Mouse (Mus musculus) spleen, adult 12 weeks (tissue): ENCODE data around the gene Slc38a4.

Experiments used
- DNase-seq: peaks from one replicate; pipeline ENCODE4 v3.0.0; 2022; ENCODE audit warnings: low spot score

Slc38a4 gene

DNA sequence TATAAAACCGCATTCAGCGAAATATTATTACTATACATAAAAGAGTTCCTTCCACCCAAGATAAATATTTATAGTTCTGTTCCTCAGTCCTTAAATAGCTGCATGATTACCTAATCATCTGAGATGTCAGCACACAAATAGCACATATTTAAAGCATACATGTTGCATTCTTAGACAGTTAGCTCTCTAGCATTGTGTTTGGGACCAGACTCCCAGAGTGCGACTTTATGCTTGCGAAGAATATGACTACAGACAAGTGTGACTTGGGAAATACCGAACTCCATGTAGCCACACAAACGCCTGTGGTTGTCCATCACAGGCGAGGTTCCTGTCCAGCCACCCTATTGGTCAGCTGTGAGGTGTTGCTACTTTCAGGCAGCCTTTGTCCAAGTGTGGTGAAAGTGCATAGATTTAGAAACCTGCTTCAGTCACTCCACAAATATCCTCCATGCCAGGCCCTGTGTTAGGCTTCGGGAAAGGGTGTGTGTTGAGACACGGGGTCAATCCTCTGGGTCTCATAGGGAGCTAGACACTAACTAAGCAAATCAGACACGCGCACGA, 40.6 kb downstream of the Slc38a4 start:
- no peak for DNase-seq

DNA sequence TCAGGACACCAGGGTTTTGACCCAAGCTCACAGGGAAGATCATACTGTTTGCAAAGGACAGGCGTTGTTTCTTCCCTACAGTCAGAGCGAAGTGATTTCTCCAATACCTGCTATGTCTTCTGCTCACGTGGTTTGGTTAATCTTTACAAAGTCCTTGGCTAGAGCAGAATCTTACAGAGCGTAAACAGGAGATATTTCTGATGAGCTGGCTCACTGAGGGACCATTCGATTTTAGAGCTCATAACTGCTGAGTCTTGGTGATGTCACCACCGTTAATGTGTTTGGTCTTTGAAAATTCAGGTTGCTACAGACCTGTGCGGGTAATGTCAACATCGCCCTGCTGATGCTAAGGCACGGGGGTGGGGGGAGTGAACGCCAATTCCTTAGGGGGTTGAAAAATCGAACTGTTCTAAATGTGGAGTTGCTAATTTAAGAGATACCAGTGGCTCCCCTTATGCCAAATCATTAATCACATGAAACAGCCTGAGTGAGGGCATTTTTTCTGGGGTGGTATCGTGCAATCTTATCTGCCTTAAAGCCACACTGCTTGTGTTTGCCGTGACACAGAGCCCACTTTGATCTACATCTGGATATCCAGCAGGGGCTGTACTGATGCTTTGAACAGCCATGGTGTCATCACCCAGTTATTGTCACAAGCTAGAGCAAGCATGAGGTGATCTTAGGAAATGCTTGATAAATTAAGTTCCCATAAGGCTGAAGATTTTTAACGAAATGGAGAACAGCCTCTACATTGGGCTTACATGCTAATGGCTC, 44.0 kb downstream of the Slc38a4 start:
- DNase-seq = no peak

DNA sequence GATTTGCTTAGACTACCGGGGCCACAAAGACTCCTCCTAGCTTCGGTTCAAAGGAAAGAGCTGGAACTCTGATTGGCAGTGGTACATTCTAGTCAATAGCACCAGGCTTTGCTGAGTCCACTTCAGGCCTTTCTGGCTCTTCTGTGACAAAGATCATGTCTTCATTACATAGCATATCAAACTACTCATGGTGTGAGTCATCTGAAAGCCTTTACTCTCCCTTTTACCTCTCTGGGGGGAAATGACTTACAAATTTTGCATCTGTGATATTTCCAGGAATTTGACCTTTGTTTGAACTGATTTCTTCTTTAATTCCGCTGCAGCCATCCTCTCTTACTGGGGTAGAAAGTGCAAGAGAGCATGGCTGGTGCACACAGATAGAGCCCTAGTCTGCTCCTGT, 46.5 kb downstream of the Slc38a4 start:
- no peak for DNase-seq

DNA sequence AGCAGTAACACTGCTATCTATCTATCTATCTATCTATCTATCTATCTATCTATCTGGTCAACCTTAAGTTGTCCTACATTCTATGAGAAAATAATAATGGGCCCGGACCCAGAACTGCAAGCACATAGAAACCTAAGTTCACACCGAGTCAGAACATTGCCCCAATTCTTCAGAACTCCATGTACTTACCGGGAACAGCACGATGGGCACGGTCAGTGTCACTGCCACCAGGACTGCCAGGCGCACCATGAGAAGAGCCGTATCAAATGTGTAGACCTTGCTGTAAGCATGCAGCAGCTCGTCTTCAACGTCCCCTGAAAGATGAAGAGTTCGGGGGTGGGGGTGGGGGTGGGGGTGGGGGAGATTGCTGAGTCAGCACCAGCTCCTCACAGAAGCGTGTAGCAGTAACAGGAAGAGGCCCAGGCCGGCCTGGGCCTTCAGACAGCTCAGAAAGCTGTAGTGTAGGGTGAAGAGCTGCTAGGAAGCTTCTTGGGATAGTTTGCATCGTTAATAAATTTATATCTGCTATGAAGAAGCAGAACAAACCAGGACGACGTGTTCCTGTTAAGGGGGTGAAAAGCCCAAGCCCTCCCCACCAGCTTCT, 50.0 kb downstream of the Slc38a4 start:
- no peak for DNase-seq

DNA sequence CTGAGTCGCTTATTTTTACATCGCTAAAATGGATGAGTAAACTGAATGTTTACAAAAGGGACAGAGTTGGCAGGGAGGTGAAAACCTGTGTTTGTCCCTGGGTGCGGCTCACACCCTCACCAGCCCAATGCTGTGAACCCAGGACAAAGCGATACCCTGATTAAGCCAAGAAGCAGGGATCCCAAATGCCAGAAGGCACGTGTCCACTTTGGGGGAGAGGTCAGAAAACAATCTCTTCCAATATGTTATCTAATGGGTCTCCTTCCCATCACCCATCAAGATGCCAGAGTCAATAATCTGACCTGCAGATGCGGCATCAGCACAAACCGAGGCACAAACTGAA, 51.3 kb downstream of the Slc38a4 start:
- no peak for DNase-seq

DNA sequence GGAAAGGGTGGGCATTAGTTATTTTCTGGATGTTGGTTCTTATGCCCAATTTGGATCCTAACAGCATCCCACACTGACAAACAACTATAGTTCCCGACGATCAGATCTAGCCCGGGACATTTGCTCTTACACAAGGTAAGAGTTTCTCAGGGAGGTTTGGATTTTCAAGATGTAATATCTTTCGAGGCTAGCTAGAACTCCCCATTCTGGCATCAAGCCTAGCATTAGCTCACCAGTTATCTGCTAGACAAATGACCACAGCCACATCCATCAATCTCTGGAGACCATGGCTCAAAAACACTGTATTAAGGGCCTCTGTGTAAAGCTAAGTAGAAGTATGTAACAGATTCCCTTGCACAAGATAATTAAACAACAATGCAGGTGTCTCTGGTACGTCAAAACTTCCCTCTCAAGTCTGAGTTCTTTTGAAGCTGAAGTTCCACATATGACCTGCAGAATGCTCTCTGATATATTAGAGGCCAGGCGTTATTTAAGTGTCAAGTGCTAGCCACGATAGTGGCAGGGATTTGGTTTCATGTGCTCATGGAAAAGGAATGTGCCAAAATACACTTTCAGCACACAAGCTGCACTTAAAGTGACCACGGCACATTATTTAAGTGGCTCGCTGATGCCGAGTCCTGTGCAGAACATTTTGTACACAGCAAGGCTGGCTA, 51.8 kb downstream of the Slc38a4 start:
- DNase-seq = no peak

DNA sequence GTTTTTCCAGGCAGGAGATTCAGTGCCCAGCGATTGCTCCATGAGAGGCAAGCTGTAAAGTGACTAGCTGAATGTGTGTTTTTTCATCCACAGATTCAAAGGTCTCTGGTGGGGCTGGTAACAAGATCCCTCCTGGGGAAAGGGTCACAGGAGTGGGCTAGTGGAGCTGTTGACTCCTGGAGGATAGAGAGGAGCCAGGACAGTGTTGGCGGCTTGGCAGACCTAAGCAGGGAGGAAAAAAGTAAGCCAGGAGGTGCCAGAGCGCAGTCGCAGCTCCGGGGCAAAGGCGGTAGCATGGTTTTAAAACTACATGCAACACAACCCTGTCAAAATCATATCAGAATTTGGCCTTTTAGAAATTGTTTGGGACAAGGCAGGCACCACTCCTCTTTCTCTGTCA, 52.6 kb downstream of the Slc38a4 start:
- DNase-seq = no peak

DNA sequence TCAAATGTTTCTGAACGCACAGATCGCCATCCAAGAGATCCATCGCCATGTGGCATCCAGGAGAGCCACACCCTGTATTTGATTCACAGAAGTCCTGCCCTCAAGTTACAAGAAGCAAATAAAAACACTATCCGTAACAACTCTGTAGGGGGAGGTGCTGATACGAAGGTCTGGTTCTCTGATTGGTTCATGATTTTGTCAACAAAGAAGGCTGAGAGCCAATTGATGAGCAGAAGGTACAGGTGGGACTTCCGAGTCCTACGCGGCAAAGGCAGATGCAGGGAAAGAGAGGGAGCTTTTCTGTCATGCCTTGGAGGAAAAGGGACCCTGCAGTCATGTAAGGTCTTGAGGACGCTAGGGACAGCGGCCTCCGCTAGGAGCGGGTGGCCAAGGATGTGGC, 53.0 kb downstream of the Slc38a4 start:
- no peak for DNase-seq

DNA sequence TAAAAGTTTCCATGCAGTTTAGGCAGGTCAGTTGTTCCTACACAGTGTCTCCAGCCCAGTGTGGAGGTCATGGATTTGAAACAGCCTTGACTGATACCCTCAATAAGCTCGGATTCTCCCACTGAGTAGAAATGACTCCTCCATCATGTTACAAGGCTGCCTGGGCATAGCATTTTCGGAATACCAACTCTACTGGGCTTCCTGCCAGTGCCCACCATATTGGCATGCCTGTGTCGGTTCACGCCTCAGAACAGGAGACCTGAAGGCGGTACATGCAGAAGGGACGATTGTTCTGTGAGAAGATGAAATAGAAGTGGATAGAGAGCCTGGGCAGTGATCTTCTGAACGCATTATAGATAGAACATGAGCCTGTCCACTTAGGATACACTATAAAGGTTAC, 53.9 kb downstream of the Slc38a4 start:
- no peak for DNase-seq

DNA sequence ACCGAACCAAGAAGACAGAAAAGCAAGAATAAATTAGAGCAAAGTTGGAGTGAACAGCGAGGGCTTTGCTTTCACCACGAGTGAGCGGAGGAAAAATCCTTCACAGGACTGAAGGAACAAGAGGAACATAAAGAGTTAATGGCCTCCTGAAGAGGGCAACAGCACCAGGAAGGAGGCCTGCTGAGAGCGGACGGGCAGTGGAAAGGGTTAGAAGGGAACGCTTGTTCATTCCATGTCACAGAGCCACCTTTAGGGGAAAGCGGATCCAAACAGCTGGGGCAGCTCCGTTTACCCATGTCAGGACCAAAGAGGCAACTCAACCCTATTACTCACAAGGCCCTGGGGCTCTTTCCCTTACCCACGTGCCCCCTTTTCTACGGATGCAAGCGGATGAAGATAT, 54.3 kb downstream of the Slc38a4 start:
- DNase-seq = no peak

DNA sequence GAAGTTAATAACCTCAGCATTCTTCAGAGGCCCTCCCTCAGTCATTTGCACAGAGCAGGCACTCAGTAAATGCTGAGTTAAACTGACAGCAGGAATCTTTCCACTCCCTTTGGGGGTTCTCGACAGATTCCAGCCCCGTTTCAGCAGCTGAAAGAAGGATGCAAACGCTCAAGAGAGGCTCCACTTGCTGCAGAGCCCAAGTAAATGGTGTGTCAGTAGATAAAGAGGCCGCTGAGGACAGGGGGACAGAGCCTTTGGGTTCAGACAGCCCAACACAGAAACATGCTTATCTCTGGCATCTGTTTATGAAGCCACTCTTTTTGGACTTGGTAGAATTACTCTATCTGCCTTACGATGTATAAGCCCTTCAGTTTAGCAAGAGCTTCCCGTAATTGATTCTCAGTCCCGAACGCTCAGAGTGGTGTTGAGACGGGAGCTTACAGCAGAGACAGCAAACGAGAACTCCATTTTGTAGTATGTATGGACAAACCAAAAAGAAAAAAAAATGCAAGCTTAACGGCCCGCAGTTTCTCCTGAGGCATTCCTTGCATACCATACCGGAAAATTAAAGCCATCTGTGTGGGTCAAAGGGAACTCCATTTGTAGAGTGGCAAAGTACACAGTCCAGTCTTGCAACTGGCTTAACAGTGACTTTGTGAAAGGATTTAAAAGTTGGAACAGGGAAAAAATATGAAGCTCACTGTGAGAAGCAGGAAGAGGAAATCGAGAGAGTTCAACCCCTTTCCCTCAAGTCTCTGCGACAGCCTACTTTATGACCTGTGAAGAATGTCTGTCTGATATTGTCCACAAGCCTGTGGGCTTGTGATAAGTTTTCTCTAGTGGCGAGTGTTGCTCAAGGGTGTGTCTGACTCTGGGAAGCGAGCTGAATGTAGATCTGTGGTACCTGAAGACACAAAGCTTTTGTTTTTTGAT, 55.2 kb downstream of the Slc38a4 start:
- DNase-seq = no peak

DNA sequence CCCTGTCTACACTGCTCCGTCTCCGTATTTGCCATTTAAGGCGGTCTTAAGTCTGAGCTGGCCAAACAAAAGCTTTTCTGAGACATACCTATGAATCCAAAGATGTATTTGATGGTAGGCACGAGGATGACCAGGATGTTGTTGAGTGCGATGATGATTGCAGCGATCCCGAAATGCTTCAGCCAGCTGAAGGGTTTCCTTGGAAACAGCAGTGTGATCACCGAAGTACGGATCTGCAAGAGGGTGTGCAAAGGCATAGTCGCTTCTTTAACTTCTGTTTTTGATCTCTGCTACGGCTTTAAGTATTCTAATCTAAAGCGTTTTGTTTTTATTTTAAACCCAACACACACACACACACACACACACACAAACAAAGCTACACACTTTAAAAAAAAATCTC, 56.4 kb downstream of the Slc38a4 start:
- DNase-seq = no peak

DNA sequence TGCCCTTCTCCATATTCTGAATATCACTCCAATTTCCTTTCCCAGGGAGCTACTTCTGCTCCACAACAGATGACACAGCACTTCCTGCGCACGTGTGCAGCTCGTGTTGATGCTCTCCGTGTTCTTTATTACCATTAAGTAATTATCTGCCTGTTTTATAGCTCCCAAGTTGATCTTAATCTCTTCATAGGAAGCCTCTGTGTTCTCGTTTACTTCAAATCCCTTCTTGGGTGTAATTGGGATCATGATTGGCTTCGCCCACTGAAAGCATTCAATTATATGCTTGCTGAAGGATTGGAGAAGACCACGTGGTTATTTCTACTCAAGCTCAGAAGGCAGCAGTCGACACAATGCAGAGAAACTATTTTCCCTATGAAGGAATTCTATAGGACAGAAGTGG, 70.1 kb downstream of the Slc38a4 start:
- no peak for DNase-seq

DNA sequence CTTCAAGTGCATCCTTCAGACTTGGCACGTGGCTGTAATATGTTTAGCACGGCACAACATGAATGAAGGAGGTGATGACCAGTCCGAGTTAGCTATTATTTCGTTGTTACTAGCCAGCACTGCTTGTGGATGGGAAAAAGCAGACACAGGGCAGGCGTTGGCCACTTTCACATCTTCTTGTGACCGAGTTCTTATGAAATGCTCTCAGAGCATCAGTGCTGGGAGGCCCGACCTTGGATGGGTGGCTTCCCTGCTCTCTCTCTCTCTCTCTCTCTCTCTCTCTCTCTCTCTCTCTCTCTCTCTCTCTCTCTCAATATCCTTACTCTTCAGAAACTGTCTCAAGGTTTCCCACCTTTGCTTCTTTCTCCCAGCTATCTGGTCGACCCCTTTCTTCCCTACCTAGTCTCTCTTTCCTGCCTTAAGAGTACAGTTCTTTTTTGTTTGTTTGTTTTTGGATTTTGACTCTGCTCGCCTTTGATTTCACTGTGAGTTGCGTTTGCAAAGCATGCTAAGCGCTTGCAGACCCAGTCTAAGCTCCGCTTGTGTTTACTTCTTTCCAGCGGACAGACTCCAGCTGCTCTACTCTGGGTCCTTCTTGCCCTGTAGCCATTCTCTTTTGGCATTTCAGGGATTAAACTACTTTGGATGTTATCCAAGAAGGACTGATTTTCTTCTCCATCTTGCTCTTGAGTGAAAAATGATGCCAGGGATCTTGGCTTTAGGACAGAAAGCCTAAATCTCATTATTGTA, 72.0 kb downstream of the Slc38a4 start:
- no peak for DNase-seq

DNA sequence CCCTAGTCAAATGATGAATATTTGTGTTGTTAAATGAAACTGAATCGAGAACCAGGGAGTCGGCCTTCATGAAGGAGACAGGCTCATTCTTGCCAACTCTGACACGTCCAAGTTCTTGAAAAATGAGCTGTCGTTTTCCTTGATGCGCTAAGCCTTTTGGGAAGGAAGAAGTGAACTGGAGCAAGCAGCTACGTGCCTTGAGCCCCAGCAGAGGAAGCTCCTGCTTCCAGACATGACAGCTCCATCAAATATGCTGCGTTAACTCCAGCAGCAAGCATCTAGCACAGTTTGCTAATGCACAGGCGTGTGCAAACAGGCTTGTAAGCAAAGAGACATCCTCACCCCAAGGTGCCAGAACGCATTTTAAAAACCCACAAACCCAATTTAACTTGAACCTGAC, 80.6 kb downstream of the Slc38a4 start:
- no peak for DNase-seq

DNA sequence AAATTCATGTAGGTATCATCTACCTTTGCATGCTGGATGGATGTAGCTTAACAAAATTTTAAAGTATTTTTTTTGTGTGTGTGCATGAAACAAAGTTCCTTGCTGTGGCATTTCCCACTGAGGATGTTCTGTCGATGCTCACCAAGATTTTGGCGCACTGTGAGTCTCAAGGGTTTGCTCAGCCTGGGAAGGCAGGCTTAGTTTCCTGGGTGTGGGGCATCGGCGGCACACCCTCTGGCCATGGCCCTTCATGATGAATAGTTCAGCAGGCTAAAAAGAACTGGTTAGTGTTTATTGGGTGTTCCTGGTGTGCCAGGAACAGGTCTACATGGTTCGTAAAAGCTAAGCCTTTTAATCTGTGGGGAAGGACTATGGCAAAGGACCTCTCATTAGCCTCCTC, 81.6 kb downstream of the Slc38a4 start:
- DNase-seq = no peak

DNA sequence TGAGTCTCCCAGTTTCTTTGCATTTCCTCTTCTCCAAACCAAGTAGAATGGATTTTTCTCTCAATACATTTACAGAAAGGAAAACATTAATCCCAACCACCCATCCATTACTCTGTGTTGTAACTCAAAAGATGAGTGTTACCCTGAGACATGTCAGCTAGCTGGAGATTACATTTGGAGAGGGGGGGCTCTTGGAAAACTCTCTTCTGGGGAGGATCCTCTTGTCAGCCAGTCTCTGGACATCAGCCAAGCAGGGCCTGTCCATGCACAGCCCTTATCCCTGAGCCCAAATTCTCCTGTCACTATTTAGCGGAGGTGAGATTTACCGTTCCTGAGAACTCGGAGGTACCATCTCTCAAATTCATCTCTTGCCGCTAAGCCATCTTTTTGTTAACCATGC, 82.4 kb downstream of the Slc38a4 start:
- DNase-seq = no peak

DNA sequence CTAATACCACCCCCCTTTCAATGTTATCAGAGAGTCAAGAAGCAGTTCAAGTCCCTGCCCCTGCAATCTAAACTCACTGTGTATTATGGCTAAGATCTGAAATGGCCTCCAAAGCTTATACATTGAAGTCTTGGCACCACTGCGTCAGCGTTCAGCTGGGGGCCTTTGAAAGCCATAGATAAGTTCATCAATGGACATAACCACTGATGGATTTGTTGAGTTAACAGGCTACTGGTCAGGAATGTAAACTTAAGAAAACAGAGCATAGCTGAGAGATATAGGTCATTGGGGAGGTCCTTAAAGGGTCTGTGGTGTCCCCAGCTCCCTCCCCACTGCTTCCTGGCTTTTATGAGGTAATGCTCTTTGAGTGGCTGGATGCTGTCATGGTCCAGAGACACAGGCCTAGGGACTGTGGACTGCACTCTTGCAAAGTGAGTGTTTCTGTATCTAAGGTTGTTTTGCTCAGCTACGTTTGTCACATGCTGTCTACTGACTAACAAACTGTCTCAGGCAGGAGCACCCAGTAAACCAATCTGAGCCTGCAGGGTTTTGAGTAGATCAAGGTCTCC, 83.0 kb downstream of the Slc38a4 start:
- DNase-seq = no peak

DNA sequence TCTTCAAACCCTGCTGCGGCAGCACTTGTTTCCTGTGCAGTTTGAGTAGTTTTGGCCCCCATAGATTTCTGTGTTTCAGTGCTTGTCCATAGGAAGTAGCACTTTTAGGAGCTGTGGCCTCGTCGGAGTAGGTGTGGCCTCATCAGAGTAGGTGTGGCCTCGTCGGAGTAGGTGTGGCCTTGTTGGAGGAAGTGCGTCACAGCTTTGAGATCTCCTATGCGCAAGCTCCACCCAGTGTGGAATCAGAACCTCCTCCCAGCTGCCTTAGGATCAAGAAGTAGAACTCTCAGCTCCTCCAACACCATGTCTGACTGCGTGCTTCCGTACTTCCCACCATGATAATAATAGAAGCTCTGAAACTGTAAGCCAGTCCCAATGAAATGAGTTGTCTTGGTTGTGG, 83.8 kb downstream of the Slc38a4 start:
- no peak for DNase-seq

DNA sequence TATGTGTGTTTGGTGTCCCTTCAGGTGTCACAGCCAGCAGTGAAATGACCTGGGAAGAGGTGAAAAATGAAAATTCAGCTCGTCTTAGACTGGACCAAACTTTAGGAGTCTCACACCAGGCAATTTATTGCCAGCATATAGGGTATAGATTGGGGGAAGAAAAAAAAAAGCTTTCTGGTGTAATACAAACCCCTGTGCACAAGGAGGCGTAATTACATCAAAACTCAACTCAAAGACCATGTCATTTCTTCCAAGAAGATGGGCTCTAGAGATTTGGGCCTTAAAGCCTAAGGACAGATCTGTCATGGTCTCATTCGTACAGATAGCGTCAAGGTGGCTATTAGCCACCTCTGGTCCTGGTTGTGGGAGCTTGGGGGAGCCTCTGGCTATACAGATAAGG, 86.0 kb downstream of the Slc38a4 start:
- no peak for DNase-seq

DNA sequence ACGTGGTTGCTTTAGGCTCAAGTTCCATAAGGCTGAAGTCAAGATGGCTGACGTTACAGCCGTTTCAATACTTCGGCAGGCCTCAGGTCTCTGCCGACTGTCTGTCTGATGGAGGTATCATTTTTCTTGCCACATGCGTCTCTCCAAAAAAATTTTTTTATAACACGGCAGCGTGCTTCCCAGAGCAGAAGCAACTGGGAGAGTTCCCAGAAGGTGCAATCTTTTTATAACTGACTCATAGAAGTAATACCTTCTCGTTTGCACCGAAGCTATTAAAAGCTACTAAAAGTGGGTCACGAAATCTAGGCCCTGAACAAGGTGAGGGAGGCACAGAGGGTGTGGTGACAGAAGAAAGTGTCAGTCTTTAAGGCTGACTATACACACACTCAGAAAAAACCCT, 87.0 kb downstream of the Slc38a4 start:
- DNase-seq = no peak
